Comparison of ENCODE assay signal across 16 mouse cellular contexts in genomic region chr7:72971506-72972267, GRCm38 (mm10).
A peak's percentile ranks its signal among the peaks of the same experiment; 100 is the strongest.
DNase-seq lines count a peak whose midpoint lies in the region; ATAC-seq and TF ChIP-seq lines count a peak whose summit lies in the region.
"Had no signal": no experiment of that assay in that cellular context is flagged by ENCODE, and none has a peak within 500 bp of the region (broad histone marks: within the 10 kb centered on the region; RNA-seq: fewer than 3 reads in every experiment).

No protein-coding gene starts in this region.

- no peaks in the 10 kb centered on the region for H3K27me3 ChIP-seq in heart, adult 2 months (ENCODE audit: control insufficient read depth, insufficient read depth, low read length)
- no peaks in the 10 kb centered on the region for H3K27me3 ChIP-seq in heart, embryonic 10.5 days (ENCODE audit: insufficient read depth, poor library complexity, severe bottlenecking)
- H3K27me3 ChIP-seq in midbrain, postnatal 0 days (ENCODE audit: insufficient read depth, low read length): no peaks in the 10 kb centered on the region
- H3K27me3 ChIP-seq in midbrain, embryonic 16.5 days (ENCODE audit: control insufficient read depth, insufficient read depth, low read depth, low read length): no peaks in the 10 kb centered on the region
- no peaks in the 10 kb centered on the region for H3K27me3 ChIP-seq in heart, embryonic 15.5 days
- H3K27me3 ChIP-seq: CH12.LX; embryonic facial prominence, embryonic 15.5 days; forebrain, embryonic 13.5 days; megakaryocyte, embryonic 14.5 days had no signal

- no peak for TF ChIP-seq CTCF in heart, adult 2 months (IDR thresholded peaks at IDR 0.05)
- no peak for TF ChIP-seq CTCF in midbrain, postnatal 0 days (IDR thresholded peaks at IDR 0.05)

- H3K4me2 ChIP-seq in midbrain, postnatal 0 days (ENCODE audit: low read depth, low read length, poor library complexity, severe bottlenecking): no peak overlapping the region
- H3K4me2 ChIP-seq in midbrain, embryonic 16.5 days (ENCODE audit: low read length): no peak overlapping the region
- H3K4me2 ChIP-seq in heart, embryonic 15.5 days: no peak overlapping the region
- H3K4me2 ChIP-seq: embryonic facial prominence, embryonic 15.5 days; forebrain, embryonic 13.5 days had no signal

- no peak overlapping the region for H3K9ac ChIP-seq in heart, adult 2 months (ENCODE audit: low read depth, low read length)
- H3K9ac ChIP-seq in midbrain, postnatal 0 days (replicated peaks; ENCODE audit: low read length, poor library complexity, severe bottlenecking): no peak overlapping the region
- H3K9ac ChIP-seq in midbrain, embryonic 16.5 days (ENCODE audit: low read depth, low read length): no peak overlapping the region
- no peak overlapping the region for H3K9ac ChIP-seq in heart, embryonic 15.5 days
- H3K9ac ChIP-seq: embryonic facial prominence, embryonic 15.5 days; forebrain, embryonic 13.5 days; liver, embryonic 14.5 days had no signal

- TF ChIP-seq EP300 in heart, adult 2 months (IDR thresholded peaks at IDR 0.05; ENCODE audit: insufficient read depth, low read depth, low read length): no peak

- H3K4me1 ChIP-seq in heart, adult 2 months (ENCODE audit: control insufficient read depth, insufficient read depth, low read length): peaks cover 2% of the 10 kb centered on the region
- peaks cover 5% of the 10 kb centered on the region; the same call in 1 of the 2 replicates for H3K4me1 ChIP-seq in heart, embryonic 10.5 days
- no peaks in the 10 kb centered on the region for H3K4me1 ChIP-seq in midbrain, postnatal 0 days (ENCODE audit: insufficient read depth, low read length)
- no peaks in the 10 kb centered on the region for H3K4me1 ChIP-seq in midbrain, embryonic 16.5 days (ENCODE audit: control insufficient read depth, insufficient read depth, low read length)
- peaks cover 13% of the 10 kb centered on the region for H3K4me1 ChIP-seq in heart, embryonic 15.5 days (replicated peaks)
- H3K4me1 ChIP-seq: embryonic facial prominence, embryonic 15.5 days; limb, embryonic 10.5 days; megakaryocyte, embryonic 14.5 days had no signal

- no peak for ATAC-seq in midbrain, postnatal 0 days (ENCODE audit: low FRiP score)
- ATAC-seq in midbrain, embryonic 16.5 days: no peak
- ATAC-seq in heart, embryonic 15.5 days (replicated peaks; ENCODE audit: insufficient number of reproducible peaks, insufficient read depth, low FRiP score, low read depth): no peak
- ATAC-seq: forebrain, embryonic 13.5 days had no signal

- intact Hi-C loops in heart, adult 2 months (cut with DNase I): no loop called here

- no peaks in the 10 kb centered on the region for H3K79me2 ChIP-seq in heart, adult 2 months (replicated peaks; ENCODE audit: control insufficient read depth, insufficient read depth, low read length)

- no peaks in the 10 kb centered on the region for H3K9me3 ChIP-seq in heart, embryonic 10.5 days
- H3K9me3 ChIP-seq in midbrain, postnatal 0 days (ENCODE audit: low read length): no peaks in the 10 kb centered on the region
- no peaks in the 10 kb centered on the region for H3K9me3 ChIP-seq in midbrain, embryonic 16.5 days (replicated peaks; ENCODE audit: control insufficient read depth, low read length, poor library complexity, severe bottlenecking)
- no peaks in the 10 kb centered on the region for H3K9me3 ChIP-seq in heart, embryonic 15.5 days (replicated peaks)
- H3K9me3 ChIP-seq: embryonic facial prominence, embryonic 15.5 days; forebrain, embryonic 13.5 days; limb, embryonic 10.5 days had no signal

- TF ChIP-seq POLR2A in heart, adult 2 months (IDR thresholded peaks at IDR 0.05; ENCODE audit: insufficient read depth, low read depth, low read length): no peak

- WGBS in heart, adult 2 months: 53% methylated on average over 5 of the region's 5 CpGs
- 71% methylated on average over 5 of the region's 5 CpGs for WGBS in heart, embryonic 10.5 days
- WGBS in midbrain, postnatal 0 days: 77% methylated on average over 5 of the region's 5 CpGs
- 81% methylated on average over 5 of the region's 5 CpGs for WGBS in midbrain, embryonic 16.5 days
- WGBS in heart, embryonic 15.5 days: 64% methylated on average over 5 of the region's 5 CpGs

- no peak overlapping the region for H3K4me3 ChIP-seq in heart, adult 2 months
- no peak overlapping the region for H3K4me3 ChIP-seq in heart, embryonic 10.5 days
- no peak overlapping the region for H3K4me3 ChIP-seq in midbrain, postnatal 0 days (ENCODE audit: low read depth, low read length)
- H3K4me3 ChIP-seq in midbrain, embryonic 16.5 days (ENCODE audit: low read depth, low read length): no peak overlapping the region
- H3K4me3 ChIP-seq in heart, embryonic 15.5 days: no peak overlapping the region
- H3K4me3 ChIP-seq: embryonic facial prominence, embryonic 15.5 days; forebrain, embryonic 13.5 days; limb, embryonic 10.5 days; megakaryocyte, embryonic 14.5 days had no signal

- no peak for DNase-seq in heart, adult 2 months
- DNase-seq in heart, embryonic 10.5 days (ENCODE audit: low spot score): no peak
- DNase-seq in midbrain, postnatal 0 days (ENCODE audit: low spot score): peak; percentile 40
- no peak for DNase-seq in thymus, adult 18-20 months
- DNase-seq in left cerebral cortex, adult 18-20 months (ENCODE audit: low spot score in 2 of 2): no peak
- DNase-seq: cerebellum, adult 18-20 months; kidney, adult 9 months; thymus, postnatal 25 days had no signal

- peak overlapping the region; percentile 64 for H3K27ac ChIP-seq in heart, adult 2 months
- no peak overlapping the region for H3K27ac ChIP-seq in heart, embryonic 10.5 days
- H3K27ac ChIP-seq in midbrain, postnatal 0 days (ENCODE audit: low read depth, low read length): no peak overlapping the region
- no peak overlapping the region for H3K27ac ChIP-seq in midbrain, embryonic 16.5 days (ENCODE audit: low read length)
- peak overlapping the region; percentile 1; the same call in 1 of the 2 replicates for H3K27ac ChIP-seq in heart, embryonic 15.5 days
- H3K27ac ChIP-seq: embryonic facial prominence, embryonic 15.5 days; forebrain, embryonic 13.5 days; limb, embryonic 10.5 days; liver, embryonic 14.5 days had no signal

- H3K36me3 ChIP-seq in heart, adult 2 months (ENCODE audit: control insufficient read depth, insufficient read depth, low read length): no peaks in the 10 kb centered on the region
- H3K36me3 ChIP-seq in heart, embryonic 10.5 days: no peaks in the 10 kb centered on the region
- no peaks in the 10 kb centered on the region for H3K36me3 ChIP-seq in midbrain, postnatal 0 days (ENCODE audit: insufficient read depth, low read length)
- no peaks in the 10 kb centered on the region for H3K36me3 ChIP-seq in midbrain, embryonic 16.5 days (ENCODE audit: control insufficient read depth, insufficient read depth, low read length)
- H3K36me3 ChIP-seq in heart, embryonic 15.5 days: no peaks in the 10 kb centered on the region
- H3K36me3 ChIP-seq: embryonic facial prominence, embryonic 15.5 days; limb, embryonic 10.5 days had no signal

Comparison
In these comparisons a context has a peak if more than half of its experiments do, and no peak if none do; other contexts are left out.
1. H3K27ac ChIP-seq: peak in heart, adult 2 months (single experiment) and heart, embryonic 15.5 days (single experiment); none in heart, embryonic 10.5 days (single experiment), midbrain, postnatal 0 days (single experiment) and midbrain, embryonic 16.5 days (single experiment).